Mouse (Mus musculus) layer of hippocampus, adult 8-10 months (tissue): Measurements from ENCODE around the gene Klhdc7b. TPM values are rescaled to one million over a fixed set of nuclear protein-coding genes. Genes with fewer than 3 reads are reported as not detected.
A peak's percentile ranks its signal among the peaks of the same experiment; 100 is the strongest.

Source experiments
- DNase-seq, 2 experiments: peaks; one replicate each; pipeline ENCODE4 v3.0.0; 2022; ENCODE audit warnings: low spot score in 2 of 2
- total RNA-seq, 4 experiments: library from RNA; stranded (reverse); gene quantifications; 2 replicates each; pipeline ENCODE4 v1.2.4; 2022

The Klhdc7b gene
- 1 to 10 TPM in 1 of 4 experiments, under 1 TPM in 3; 0.31 to 1.7 (median 0.48) TPM for total RNA-seq

DNA sequence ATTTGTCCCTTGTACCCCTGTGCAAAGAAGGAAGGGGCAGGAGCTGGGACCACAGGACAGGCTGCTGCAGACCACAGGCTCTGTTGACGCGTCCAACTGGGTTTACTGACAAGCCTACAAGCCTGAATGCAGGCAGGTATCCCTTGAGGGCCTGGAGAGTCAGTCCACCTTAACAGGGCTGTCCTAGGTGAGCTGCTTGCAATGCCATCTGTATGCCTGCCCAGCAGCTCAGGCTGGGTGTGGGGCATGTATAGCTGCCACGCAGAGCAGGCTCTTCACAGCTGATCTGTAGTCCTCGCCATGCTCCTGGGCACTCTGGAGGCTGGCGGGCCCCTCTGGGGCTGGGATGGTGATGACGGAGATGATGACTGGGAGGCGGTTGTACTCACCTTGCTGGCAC, at the start of gene Klhdc7b:
Klhdc7b (plus strand) TSS at position 301 of the 400 bp plus-strand sequence.
- no peak for DNase-seq

DNA sequence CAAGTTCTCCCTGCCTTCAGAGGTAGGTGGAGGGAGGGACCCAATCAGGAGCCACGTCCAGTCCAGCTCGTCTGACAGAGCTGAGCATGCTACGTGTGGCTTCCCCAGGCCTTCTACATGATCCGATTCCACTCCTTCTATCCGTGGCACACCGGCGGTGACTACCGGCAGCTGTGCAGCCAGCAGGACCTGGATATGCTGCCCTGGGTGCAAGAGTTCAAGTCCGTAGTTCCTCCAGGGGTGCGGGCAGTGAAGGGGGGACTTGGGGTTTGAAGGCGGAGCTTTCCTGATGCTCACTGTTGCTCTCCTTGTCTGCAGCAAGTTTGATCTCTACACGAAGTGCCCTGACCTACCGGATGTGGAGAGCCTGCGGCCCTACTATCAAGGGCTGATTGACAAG, 48.3 kb upstream of the Klhdc7b start:
- no peak for DNase-seq

DNA sequence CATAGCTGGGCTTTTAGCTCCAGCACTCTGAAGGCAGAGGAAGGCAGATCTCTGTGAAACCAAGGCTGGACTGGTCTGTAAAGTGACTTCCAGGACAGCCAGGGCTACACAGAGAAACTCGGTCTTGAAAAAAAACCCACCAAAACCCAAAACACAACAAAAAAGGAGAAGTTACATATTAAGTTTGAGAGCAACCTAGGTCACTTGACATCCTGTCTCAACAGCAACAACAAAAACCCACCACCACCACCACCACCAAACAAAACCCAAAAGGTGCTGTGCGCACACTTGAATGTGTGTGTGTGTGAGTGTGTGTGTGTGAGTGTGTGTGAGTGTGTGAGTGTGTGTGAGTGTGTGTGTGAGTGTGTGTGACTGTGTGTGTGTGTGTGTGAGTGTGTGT, 45.0 kb upstream of the Klhdc7b start:
- DNase-seq, result no peak

DNA sequence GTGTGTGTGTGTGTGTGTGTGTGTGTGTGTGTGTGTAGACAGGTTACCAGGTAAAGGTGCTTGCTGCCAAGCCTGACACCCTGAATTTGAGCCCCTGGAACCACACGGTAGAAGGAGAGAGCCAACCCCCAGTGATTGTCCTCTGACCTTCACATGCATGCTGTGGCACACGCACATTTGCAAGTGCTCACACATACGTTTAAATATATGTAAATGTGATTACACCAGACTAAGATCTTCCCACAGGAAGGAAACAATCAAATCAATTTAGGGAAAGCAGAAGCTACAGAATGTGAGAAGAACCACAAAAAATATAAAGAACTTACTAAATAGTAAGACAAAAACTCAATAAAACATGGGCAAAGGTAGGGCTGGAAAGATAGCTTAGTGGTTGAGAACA, 44.6 kb upstream of the Klhdc7b start:
- DNase-seq, result no peak

DNA sequence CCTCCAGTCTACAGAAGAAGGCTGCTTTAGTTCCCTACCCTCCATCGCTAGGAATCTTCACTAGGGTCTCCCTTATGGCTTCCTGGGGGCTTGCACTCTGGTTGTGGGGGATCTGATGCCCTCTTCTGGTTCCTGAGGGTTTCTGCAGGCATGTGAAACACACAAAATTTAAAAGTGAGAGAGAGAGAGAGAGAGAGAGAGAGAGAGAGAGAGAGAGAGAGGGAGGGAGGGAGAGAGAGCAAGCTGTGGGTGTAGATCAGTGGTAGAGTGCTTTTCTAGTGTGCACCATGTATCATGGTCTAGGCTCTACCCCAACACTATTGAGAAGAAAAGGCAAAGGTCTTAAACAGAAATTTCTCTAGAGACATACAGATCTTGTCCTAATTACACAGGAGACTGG, 43.0 kb upstream of the Klhdc7b start:
- no peak for DNase-seq

- no peak for DNase-seq
Measured at GRCm38 (mm10) chr15:89343325-89343724, 41.4 kb upstream of the Klhdc7b start.

DNA sequence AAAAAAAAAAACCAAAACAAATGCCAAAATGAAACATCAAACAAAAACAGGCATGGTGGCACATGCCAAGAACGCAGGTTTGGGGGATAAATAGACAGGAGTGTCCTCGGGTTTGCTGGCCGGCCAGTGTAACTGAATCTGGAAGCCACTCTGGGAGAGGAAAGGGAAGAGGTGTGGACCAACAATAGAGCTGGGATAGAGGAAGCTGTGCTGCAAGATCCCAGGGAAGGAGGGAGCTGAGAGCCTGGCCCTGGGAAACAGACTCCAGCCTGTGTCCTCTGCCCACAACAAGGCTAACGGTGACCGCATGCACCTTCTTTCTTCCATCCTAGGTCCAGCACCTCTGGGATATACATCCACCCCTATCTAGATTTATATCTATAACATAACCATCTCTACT, 34.3 kb upstream of the Klhdc7b start:
- no peak for DNase-seq

DNA sequence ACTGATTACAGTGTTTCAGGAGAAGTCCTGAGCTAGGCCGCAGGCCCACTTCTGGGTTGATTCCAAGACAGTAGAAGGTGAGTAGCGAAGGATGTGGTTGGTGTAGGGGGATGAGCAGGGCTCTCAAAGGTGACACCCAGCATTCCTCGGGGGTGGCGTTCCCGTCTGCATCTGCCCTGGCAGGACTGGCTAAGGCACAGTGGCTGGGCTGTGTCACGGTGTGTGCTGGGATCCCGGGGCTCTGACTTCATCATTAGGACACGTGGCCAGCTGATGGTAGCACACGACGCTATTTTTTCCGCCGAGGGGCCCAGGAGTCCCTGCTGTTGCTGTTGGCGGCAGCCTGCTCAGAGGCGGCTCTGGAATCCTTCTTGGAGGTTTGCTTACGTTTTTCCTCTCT, 33.4 kb upstream of the Klhdc7b start:
- no peak for DNase-seq

GRCm38 (mm10) chr15:89352054-89352453, 32.7 kb upstream of the Klhdc7b start:
- DNase-seq, result no peak

- DNase-seq, result no peak
Measured at GRCm38 (mm10) chr15:89352795-89353194, 31.9 kb upstream of the Klhdc7b start.

DNA sequence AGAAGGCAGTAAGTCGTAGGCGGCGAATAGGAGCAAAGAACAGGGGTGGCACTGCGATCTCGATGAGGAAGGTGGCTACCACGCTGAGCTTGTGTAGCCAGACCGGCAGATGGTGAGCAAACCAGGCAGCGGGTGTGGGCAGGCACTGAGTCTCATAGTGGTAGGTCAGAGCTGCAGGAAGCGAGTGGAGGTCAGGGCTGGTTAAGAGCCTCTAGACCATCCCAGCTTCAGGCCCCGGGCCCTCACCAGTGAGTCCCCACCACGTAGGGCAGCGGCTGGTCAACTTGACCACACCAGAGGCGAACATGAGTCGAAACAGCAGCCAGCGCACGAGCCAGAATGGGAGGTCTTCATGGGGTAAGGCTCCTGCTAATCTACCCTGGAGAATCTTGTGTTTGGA, 30.9 kb upstream of the Klhdc7b start:
- no peak for DNase-seq

GRCm38 (mm10) chr15:89354455-89354854, 30.3 kb upstream of the Klhdc7b start:
- no peak for DNase-seq

- DNase-seq, result peak; percentile 93
Measured at GRCm38 (mm10) chr15:89355241-89356187, 29.2 kb upstream of the Klhdc7b start, which contains the start of the genes Lmf2 and Ncaph2. TSS of gene Lmf2 (minus strand) at chr15:89355659. TSS of gene Ncaph2 (plus strand) at chr15:89355719.

- DNase-seq, result peak in 1 of 2 experiments; percentile 43
Measured at GRCm38 (mm10) chr15:89356372-89356771, 28.3 kb upstream of the Klhdc7b start.

- DNase-seq, result no peak
Measured at GRCm38 (mm10) chr15:89358784-89359183, 25.9 kb upstream of the Klhdc7b start.

DNA sequence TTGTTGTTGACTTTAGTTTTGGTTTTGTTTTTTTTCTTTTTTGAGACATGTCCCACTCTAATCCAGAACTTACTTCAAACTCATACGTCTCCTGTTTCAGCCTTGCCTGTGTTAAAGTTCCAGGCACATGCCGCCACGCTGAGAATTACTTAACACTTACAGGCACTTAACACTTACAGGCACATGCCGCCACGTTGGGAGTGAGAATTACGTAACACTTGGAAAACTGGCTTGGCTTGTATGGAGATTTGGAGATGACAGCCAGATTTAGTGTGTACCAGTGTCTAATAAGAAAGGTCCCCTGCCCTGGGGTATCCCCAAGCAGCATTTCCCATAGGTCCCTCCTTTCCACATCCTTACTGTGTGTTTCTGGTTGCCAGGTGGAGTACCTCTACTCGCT, 21.7 kb upstream of the Klhdc7b start:
- DNase-seq, result no peak

DNA sequence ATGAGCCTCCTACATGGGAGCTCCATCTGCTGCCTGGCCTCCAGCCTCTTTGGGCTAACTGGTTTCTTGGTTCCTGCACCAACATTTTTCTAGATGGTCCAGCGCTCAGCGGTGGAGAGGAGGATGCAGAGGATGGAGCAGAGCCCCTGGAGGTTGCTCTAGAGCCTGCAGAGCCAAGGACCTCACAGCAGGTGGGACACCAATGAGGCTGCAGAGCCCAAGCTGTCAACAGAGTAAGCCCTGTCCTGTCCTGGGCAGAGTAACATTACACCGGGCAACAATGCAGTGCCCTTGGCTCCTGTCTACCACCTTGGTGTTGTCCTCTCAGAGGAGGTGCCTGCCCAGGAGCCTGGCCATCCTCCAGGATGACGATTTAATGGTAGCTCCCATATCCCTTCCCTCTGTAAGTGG, 19.6 kb upstream of the Klhdc7b start:
- DNase-seq, result no peak

- no peak for DNase-seq
Measured at GRCm38 (mm10) chr15:89372068-89372467, 12.6 kb upstream of the Klhdc7b start.

DNA sequence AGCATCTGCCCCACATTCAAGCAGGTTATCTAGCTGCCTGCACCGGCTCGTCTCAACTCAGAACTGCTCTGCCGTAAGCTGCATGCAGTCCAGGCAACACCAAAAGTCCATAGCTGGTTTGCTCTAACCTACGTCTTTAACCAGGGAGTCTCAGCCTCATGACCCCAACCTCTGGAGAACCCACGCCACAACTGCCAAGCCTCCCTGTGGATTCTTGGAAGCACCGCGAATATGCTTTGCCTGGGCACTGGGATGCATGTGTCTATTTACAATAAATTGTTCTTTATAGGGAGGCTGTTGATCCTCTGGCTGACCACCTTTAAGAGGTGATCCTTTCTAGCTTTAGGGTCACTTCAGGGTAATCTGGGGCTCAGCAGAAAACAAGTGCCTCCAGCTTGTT, 12.2 kb upstream of the Klhdc7b start:
- DNase-seq, result no peak

- DNase-seq, result peak; percentile 67 to 85
Measured at GRCm38 (mm10) chr15:89373027-89373761, 11.5 kb upstream of the Klhdc7b start.

DNA sequence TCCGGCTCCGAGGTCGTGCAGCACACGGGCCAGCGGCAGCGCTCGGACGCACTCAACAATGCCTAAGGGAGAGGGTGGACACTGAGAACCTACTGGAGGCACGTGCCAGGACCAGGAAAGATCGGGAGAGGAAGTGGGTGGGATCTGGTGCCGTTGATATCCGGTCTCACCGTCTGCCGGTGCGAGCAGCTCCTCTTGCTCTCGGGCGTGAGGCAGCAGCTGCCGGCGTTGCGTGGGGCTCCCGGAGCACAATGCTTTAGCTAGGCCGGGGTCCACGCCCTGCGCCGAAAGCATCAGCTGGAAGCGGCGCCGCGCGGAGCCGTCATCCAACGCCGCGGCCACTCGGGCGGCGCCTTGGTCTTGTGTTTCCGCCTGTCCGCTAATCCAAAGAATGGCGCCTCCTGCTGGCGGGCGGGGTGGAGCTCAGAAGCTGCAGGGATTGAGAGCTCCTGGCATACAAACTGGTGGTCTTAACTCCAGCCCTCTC, 10.9 kb upstream of the Klhdc7b start, which contains the start of gene Sco2:
Sco2 (minus strand) TSS at position 85 of the 487 bp plus-strand sequence.
- peak; percentile 89 to 94 for DNase-seq

DNA sequence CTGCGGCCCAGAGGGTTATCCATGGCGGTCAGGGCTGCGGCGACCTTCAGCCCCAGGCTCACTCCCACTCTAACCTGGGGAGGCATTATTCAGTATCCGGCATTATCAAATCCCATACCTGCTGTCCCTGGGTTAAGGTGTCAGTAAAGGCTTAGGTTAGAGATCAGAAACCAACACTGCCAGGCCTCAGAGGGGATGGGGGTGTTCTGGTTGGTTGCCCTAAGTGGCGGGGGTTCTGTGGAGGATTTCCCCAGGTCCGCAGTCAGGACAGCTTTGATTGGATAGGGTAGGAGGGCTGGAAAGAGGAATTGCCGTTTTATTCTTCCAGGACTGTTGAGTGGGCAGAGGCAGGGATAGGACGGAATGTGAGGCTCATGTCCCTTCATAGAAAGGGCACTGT, 10.4 kb upstream of the Klhdc7b start:
- no peak for DNase-seq
